ENCODE assay signal across 12 mouse cellular contexts in the genomic region with DNA sequence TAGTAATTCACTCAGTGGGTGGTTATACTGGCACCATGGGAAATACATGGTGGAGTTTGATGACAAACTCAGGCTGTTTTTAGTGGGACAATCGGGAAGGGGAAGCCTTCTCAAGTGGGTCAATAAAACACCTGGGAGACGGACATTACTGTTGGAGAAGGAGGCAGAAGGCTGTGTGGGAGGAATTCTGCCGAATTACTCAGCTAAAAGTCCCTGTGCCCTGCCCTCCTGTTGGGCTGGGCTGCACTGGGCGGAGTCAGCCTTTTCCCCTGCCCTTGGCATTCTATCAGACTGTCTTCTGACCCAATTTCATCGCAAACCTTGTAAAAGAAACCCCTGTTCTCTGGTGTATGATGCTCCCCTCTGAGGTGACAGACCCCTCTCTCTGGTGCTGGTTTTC. TPM values are rescaled to one million over a fixed set of nuclear protein-coding genes. Genes with fewer than 3 reads are reported as not detected.
DNase-seq lines count a peak whose midpoint lies in the region; ATAC-seq and TF ChIP-seq lines count a peak whose summit lies in the region.
"Had no signal": no experiment of that assay in that cellular context is flagged by ENCODE, and none has a peak within 500 bp of the region (broad histone marks: within the 10 kb centered on the region; RNA-seq: fewer than 3 reads in every experiment).

No protein-coding gene starts in this region.

- no peak overlapping the region for H3K4me3 ChIP-seq in intestine, embryonic 15.5 days (replicated peaks)
- no peak overlapping the region for H3K4me3 ChIP-seq in intestine, postnatal 0 days (ENCODE audit: low read depth, low read length)

- DNase-seq in MN1 (ENCODE audit: low spot score): peak; percentile 32
- DNase-seq in left cerebral cortex, postnatal 14 days (ENCODE audit: low spot score in 2 of 2): no peak
- no peak for DNase-seq in cerebellum, postnatal 36 days
- no peak for DNase-seq in embryo, embryonic 10 days (ENCODE audit: low spot score)
- DNase-seq: cerebellum, adult 11-12 months; kidney, adult 11 months; lung, embryonic 14.5 days; retina, postnatal 1 day had no signal

- no peaks in the 10 kb centered on the region for H3K27me3 ChIP-seq in intestine, embryonic 15.5 days (replicated peaks)
- no peaks in the 10 kb centered on the region for H3K27me3 ChIP-seq in intestine, postnatal 0 days (replicated peaks; ENCODE audit: control insufficient read depth, insufficient read depth, low read length)

- no peaks in the 10 kb centered on the region for H3K9me3 ChIP-seq in intestine, embryonic 15.5 days
- H3K9me3 ChIP-seq in intestine, postnatal 0 days (ENCODE audit: control insufficient read depth): no peaks in the 10 kb centered on the region

- H3K9ac ChIP-seq in intestine, embryonic 15.5 days: no peak overlapping the region
- no peak overlapping the region for H3K9ac ChIP-seq in intestine, postnatal 0 days (ENCODE audit: low read depth, low read length)
- H3K9ac ChIP-seq: lung, embryonic 14.5 days had no signal

- peak overlapping the region; percentile 40; the same call in 1 of the 2 replicates for H3K27ac ChIP-seq in intestine, embryonic 15.5 days
- no peak overlapping the region for H3K27ac ChIP-seq in intestine, postnatal 0 days (ENCODE audit: low read depth, low read length)

- H3K36me3 ChIP-seq in intestine, embryonic 15.5 days: no peaks in the 10 kb centered on the region
- no peaks in the 10 kb centered on the region for H3K36me3 ChIP-seq in intestine, postnatal 0 days (ENCODE audit: control insufficient read depth, insufficient read depth)

- H3K4me2 ChIP-seq in intestine, embryonic 15.5 days (replicated peaks): no peak overlapping the region
- H3K4me2 ChIP-seq in intestine, postnatal 0 days (replicated peaks; ENCODE audit: low read depth): no peak overlapping the region
- H3K4me2 ChIP-seq: lung, embryonic 14.5 days had no signal

- 32% methylated on average over 5 of the region's 5 CpGs for WGBS in intestine, embryonic 15.5 days
- 22% methylated on average over 5 of the region's 5 CpGs for WGBS in intestine, postnatal 0 days

- intact Hi-C loops in left cerebral cortex, postnatal 14 days (cut with DNase I): no loop called here

- peaks cover 13% of the 10 kb centered on the region for H3K4me1 ChIP-seq in intestine, embryonic 15.5 days (replicated peaks)
- H3K4me1 ChIP-seq in intestine, postnatal 0 days (replicated peaks; ENCODE audit: control insufficient read depth, insufficient read depth, low read length): no peaks in the 10 kb centered on the region

- no peak for TF ChIP-seq CTCF in intestine, postnatal 0 days (IDR thresholded peaks at IDR 0.05; ENCODE audit: low read depth)

- ATAC-seq in intestine, embryonic 15.5 days: peak; percentile 48; the same call in 1 of the 2 replicates
- no peak for ATAC-seq in intestine, postnatal 0 days
- peak; percentile 82 for ATAC-seq in erythroid progenitor cell, adult 5-6 weeks (replicated peaks; ENCODE audit: low FRiP score, poor library complexity, severe bottlenecking)
- 0 out of 2 replicates have a peak, but pooled peaks have one; percentile 18 for ATAC-seq in monocyte, adult 5-6 weeks (replicated peaks; ENCODE audit: insufficient number of reproducible peaks, low FRiP score, low TSS enrichment, poor library complexity, severe bottlenecking)

RNA-seq across cellular contexts. Expression of a gene that starts 10.3 kb away (rescaled TPM):
- 3.3 and 3.7 TPM in 2 replicates for polyA plus RNA-seq in intestine, embryonic 15.5 days (2015; fragmentation: Nextera tagmentation; extraction: Ambion mirVana)
- 2.2 TPM in 2 replicates for polyA plus RNA-seq in intestine, postnatal 0 days (2015; fragmentation: Nextera tagmentation; extraction: Ambion mirVana)
- 19.7 and 20.9 TPM in 2 replicates for total RNA-seq in erythroid progenitor cell, adult 5-6 weeks (2015; ENCODE audit: low replicate concordance)
- total RNA-seq in erythroid progenitor cell, adult 5-6 weeks (2017; ENCODE audit: low replicate concordance): 25.7 and 33.9 TPM in 2 replicates
- total RNA-seq in monocyte, adult 5-6 weeks (2017): 28.3 to 57.4 TPM (median 42.9 TPM) in 3 replicates
- total RNA-seq in left cerebral cortex, postnatal 14 days (2021): 1 to 10 TPM; 3.3 to 3.7 TPM
